Mouse (Mus musculus): ENCODE measurements around the gene Cant1.

DNA sequence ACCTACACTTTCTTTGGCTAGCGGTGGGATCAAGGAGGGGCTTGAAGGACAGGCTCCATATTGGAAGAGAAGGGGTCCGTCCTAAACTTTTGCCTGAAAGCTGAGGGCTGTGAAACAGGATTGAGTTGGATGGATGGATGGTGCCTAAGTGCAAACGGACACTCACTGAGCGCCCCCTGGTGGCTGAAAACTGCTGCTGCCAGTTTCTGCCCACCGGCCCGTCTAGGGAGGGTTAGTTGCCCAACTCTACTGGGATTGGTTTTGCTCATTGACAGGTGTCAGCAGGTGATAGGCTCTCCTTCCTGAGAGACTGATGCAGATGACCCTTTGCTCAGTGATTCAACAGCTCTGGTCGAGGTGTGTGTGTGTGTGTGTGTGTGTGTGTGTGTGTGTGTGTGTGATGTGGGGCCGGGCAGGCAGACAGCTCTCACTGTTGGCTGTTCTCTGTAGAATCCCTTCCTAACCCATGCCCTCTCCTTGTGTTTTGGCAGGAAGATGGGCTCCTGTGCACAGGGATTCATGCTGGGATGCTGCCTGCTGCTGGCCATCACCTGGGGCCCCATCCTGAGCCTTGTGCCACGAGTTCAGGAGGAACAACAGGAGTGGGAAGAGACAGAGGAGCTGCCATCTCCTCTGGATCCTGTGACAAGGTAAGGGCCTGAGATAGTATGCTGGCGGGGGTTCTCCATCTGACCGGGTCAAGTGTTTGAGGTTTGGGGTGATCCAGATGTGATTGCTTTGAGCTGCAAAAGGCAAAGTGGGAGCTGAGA, 24.5 kb upstream of the Cant1 start:
- peak; percentile 93 for TF ChIP-seq CTCF (IDR thresholded peaks at IDR 0.05; ENCODE audit: low read depth)
- no peak for TF ChIP-seq EP300 (optimal IDR thresholded peaks at IDR 0.05)
